Mouse (Mus musculus) layer of hippocampus, adult 9-11 months (tissue): ENCODE measurements around the gene Hbq1a.

ENCODE experiments used
- DNase-seq: peaks from one replicate; pipeline ENCODE4 v3.0.0; 2022

Gene Hbq1a

DNA sequence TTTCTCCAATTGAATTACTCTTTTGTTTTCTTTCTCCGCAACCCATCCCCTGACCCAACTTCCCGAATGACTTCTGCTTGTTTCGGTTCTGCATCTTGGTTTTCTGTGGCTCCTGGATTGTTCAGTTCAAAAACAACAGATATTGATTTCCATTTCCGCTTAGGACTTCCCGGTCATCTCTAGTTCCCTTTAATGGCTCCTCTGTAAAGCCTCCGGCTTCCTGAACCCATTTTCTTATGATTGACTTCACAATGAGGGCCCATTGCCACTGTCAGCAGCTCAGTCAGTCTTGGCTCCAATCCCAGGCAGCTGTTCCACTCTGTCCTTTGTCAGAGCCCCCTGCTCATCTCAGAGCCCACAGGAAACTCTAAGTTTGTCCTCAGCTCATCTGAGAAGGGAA, 31.2 kb downstream of the Hbq1a start:
- DNase-seq, result no peak

DNA sequence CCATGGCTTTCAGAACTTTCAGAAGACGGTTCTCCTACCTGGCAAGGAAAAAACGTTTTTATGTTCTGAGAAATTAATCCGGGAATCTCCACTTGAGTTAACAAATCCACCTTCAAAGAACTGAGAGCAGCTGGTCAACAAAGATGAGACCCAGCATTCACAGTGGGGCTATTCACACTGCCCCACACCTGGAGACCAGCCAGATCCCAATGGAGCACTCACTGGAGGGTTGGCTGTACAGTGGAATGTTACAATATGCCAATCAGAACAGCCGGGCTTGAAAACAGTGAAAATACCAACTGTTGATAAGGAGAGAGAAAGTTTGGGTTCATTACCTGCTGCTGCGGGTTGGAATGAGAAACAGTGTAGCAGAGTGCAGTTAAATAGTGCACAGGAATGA, 32.0 kb downstream of the Hbq1a start:
- no peak for DNase-seq

DNA sequence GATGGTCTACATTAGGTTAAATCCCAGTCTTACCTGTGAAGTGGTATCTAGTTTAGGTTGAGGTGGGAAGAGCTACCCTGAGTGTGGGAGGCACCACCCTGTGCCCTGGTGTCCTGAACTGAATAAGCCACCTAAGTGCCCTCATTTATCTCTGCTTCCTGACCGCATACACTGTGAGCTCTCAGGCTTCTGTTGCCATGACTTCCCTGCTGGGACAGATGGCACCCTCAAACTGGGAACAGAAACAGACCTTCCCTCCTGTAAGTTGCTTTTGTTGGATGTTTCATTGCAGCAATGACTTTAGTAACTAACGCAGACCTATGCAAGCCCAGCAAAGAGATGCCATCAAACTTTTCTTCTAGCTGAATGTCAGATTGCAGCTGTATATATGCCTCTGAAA, 33.4 kb downstream of the Hbq1a start:
- no peak for DNase-seq

DNA sequence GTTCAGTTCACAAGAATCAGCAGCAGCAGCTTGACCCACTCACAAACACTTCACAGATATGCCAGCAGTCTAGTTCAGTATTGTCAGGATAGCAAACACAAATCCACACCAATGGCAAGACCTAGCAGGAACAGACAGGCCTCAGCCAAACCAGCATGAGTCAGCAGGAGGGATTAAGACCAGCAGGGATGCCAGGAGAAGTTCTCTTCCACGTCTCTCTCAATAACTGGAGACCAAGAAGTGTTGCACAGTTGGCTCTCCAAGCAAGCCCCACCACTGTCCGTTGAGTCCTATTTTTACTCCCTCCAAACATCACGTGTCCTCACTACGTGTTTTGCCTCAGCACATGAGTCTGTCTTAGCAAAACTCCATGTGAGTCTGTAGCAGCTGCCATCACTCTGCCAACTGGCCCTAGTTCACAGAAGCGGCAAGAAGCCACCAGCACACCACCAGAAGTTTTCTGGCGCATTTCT, 36.6 kb downstream of the Hbq1a start:
- DNase-seq, result no peak

DNA sequence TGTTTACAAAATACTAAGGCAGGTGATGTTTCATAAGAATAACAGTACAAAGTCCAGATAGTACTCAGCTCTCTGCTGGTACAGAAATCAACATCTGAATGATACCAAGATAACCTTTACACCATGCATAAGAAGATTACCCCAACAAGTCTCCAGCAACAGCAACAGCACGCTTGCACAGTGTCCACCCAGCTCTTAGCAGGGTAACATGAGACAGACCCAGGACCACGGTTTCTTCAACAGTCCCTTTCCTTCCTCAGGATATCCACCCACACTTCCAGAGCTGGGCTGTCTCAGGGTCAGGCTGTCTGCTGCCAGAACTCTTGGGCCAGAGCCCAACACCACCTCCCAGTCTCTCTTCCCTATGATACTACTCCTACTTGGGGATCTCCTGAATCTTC, 39.3 kb downstream of the Hbq1a start:
- DNase-seq, result no peak

DNA sequence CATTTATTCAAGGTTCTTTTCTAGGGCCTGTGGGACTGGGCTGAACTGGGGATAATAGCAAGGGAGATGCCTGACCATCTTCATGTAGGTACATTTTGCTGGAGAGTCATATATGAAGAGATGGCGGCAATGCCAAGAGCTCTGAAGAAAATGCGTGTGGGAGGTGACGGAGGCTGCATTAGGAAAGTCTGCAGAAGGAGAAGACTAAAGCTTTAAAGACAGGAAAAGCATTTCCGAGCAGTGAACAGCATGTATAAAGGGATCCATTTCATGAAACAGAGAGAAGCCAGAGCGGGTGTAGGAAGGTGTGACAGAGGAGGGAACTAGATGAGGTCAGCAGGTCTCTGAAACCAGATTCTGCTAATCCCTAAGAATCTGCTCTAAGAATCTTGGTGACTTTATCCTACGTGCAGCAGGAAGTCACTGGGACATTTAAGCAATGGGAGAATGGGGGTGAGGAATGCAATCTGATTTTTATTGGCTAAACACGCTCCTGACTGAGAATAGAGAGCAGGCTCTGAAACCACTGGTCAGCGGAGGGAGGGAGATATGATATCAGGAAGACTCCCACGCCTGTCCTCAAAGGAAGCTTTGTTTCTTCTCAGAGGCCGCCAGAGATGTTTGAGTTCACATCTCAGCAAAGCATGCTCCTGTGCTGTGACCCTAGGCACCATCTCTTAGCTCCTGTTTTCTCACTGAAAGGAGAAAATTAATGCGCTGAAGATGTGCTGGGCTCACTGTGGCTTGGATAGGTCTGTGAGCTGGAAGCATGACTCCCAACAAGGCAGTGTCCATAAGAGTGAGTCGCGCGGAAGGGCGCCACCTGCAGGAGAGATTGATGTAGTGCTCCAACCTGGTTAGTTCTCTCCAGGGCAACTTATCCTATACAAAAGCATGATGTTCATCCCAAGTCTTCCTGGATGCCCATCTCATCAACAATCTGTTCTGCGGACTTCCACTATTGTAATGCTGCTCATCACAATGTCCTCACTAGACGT, 40.9 kb downstream of the Hbq1a start:
- no peak for DNase-seq

DNA sequence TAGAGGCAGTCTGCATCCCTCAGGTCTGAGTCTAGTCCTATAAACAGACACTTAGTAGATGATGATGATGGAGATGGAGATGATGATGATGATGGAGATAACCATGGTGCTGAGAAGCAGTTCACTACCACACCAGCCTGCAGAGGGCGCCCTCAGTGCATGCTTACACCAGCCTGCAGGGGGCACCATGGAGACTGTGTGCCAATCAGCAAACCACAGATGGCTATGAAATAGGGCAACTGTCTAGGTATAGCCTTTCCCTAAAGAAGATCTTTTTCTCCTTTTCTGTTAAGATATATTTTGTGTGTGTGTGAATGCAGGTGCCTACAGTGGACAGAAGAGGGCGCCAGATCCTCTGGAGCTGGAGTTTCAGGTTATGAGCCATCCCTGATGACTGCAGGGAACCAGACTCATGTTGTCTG, 42.9 kb downstream of the Hbq1a start:
- DNase-seq, result no peak

DNA sequence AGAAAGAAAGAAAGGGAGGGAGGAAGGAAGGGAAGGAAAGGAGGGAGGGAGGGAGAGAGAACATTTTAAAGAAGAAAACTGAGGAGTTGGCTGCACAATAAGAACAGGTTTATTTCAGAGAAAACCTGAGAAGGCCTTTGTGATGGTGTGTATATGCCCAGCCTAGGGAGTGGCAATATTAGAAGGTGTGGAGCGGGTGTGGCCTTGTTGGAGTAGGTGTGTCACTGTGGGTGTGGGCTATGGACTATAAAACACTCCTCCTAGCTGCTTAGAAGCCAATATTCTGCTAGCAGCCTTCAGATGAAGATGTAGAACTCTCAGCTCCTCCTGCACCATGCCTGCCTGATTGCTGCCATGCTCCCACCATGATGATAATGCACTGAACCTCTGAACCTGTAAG, 43.5 kb downstream of the Hbq1a start:
- DNase-seq, result no peak

DNA sequence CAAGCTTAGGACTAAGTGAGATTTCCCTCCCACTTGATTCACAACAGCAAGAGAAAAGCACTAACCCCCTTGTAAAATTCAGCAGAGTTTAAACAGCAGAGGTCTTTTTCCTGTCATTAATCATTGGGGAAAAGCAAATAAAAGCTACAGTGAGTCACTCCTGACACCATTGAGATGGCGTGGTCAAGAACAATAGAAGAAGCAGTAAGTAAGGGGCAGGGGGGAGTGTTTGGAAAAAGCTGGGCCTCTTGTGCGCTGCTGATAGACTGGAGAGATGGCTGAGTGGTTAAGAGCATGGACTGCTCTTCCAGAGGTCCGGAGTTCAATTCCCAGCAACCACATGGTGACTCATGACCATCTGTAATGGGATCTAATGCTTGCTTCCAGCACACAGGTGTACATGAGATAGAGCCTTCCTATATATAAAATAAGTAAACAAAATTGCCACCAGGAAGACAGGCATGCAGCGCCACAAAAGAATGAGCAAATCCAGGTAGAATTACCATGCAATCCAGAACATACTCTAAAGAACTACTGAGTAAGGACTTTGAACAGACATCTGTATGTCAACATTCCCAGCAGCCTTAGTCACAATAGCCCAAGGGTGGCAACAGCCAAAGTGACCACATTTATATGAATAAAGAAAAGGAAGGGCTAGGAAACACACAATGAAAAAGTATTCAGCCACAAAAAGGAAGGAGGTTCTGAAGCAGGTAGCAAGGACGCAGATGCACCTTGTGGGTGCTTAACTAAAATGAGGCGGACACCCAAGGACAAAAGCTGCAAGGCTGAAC, 45.8 kb downstream of the Hbq1a start:
- no peak for DNase-seq

DNA sequence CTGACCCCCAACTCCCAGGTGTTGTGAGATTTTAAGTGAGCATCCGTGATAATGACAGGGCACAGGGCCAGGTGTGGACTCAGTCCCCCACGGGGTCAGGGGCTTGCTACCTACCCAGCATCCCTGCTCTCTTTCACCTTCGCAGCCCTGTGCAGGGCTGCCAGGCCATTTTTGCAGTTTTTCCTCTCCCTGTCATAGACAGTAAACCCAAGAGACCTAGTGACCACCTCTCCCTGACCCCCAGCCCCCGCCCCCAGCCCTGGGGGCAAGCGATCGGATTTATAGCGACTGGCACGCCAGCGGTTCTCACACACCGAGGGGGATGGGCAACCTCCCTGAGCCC, 47.4 kb downstream of the Hbq1a start:
- no peak for DNase-seq

DNA sequence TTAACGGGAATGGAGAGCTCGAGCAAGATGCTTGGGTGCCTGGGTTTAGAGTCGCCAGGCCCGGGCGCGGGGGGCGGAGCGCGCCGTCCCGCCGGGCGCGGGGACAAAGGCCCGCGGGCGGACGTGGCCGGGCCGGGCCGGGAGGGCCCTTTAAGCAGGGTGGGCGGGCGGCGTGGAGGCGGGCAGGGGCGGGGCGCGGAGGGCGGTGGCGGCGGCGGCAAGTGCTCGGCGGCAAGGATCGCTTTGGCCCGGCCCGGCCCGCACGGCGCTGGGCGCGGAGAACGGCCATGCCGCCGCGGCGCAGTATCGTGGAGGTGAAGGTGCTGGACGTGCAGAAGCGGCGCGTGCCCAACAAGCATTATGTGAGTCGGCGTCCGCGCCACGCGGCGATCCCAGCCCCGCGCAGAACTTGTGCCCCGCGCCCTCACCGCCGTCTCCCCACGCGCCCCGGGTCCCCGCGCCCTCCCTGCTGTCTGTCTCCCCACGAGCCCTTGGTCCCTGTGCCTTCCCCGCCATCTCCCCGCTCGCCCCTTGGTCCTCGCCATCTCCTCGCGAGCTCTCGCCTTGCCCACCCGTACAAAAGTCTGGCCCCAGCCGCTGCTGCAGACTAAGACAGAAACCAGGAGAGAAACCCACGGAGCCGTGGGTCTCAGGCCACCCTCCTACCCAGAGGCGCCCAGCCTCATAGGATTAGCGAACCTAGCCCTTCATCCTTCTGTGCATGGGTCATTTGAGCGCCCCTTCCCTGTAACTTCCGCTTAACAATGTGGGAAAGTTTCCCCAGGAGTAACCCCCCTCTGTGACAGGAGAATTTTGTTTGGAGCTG, 48.0 kb downstream of the Hbq1a start, which contains the start of gene Sh3pxd2b:
TSS of gene Sh3pxd2b (plus strand) at position 214 of the 826 bp plus-strand sequence.
- DNase-seq, result no peak

DNA sequence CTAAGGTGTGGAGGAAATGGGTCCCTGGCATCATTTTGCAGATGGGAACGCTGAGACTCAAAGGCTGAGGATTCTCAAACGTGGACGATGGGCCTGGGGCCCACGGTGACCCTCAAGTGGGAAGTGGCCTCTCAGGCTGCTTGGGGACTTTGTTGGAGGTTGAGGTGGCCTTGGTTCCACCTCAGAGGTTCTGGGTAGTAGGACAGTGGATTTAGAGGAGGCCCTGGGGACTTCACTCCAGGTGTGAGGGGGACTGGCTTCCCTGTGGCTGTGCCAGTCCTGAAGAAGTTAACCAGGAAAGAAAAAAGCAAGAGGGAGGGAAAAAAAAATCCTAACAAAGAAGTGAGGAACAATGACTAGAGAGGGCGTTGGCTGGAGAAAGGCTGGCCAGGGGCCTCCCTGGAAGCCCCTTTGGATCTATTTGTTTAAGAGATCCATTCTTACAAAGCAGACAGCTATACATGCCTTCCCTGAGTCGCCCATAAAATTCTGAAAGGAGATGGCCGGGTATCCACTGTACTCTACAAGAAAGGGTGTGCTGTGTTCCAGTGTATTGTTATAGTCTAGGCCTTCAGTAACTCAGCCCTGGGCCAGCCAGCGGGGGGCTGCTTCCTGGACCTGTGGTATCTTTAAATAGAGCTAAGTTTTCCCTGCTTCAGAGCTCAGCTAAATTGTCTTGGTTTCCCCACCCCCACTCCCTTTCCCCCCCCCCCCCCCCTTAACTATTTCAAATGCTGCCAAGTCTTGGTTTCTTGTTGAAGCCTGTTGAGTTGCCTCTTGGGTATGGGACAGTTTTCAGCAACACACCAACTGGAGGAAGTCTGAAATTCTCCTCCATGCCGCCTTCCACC, 48.8 kb downstream of the Hbq1a start:
- DNase-seq, result no peak

DNA sequence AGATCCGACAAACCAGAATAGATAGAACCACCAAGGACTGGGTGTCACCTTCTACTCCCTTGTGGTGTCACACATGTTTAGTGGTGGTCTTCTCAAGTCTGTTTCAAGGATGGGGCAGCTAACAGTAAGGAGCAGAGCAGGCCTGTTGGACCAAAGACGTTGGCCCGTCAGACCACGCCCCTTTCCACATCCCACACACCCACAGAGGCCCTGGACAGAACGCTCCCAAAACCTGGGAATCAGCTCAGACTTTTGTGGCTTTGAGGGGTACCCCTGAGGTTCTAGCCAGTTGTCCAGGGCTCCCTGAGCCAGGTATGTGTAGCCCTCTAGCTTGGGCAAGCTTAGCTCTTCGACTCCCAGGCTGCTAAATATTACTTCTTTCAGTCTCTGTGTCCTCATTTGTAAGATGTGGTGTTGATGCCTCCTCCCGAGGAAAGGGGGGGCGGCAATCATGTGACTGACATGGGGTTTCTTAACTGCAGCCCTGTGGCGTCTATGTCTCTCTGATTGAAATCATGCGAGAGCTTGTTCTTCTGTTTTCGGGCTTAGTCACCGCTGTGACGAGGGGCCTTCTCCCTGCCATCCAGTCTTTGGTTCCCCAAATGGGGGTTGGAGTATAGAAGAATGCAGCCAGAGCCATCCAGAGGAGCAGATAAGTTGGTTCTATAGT, 49.5 kb downstream of the Hbq1a start:
- DNase-seq, result no peak
